Mouse (Mus musculus): ENCODE results near the gene Traf3. TPM values are rescaled to one million over a fixed set of nuclear protein-coding genes. Genes with fewer than 3 reads are reported as not detected.

Gene Traf3
- polyA plus RNA-seq, 1 experiment: not detected

- no peak for TF ChIP-seq GATA1 (IDR thresholded peaks at IDR 0.05; ENCODE audit: low read length)
Measured at GRCm38 (mm10) chr12:111149495-111150235, 16.5 kb upstream of the Traf3 start.

- TF ChIP-seq GATA1 (IDR thresholded peaks at IDR 0.05; ENCODE audit: low read length): no peak
Measured at GRCm38 (mm10) chr12:111150236-111150596, 16.0 kb upstream of the Traf3 start.

GRCm38 (mm10) chr12:111151422-111152156 lies 14.6 kb upstream of the Traf3 start:
- TF ChIP-seq GATA1 (IDR thresholded peaks at IDR 0.05; ENCODE audit: low read length): no peak

- no peak for TF ChIP-seq GATA1 (IDR thresholded peaks at IDR 0.05; ENCODE audit: low read length)
Measured at GRCm38 (mm10) chr12:111152579-111152978, 13.6 kb upstream of the Traf3 start.

GRCm38 (mm10) chr12:111152981-111153710 lies 13.0 kb upstream of the Traf3 start:
- TF ChIP-seq GATA1 (IDR thresholded peaks at IDR 0.05; ENCODE audit: low read length): no peak

GRCm38 (mm10) chr12:111153946-111154345 lies 12.2 kb upstream of the Traf3 start:
- TF ChIP-seq GATA1 (IDR thresholded peaks at IDR 0.05; ENCODE audit: low read length): no peak

- no peak for TF ChIP-seq GATA1 (IDR thresholded peaks at IDR 0.05; ENCODE audit: low read length)
Measured at GRCm38 (mm10) chr12:111154641-111155040, 11.5 kb upstream of the Traf3 start.

- TF ChIP-seq GATA1 (IDR thresholded peaks at IDR 0.05; ENCODE audit: low read length): no peak
Measured at GRCm38 (mm10) chr12:111155756-111156155, 10.4 kb upstream of the Traf3 start.

- no peak for TF ChIP-seq GATA1 (IDR thresholded peaks at IDR 0.05; ENCODE audit: low read length)
Measured at GRCm38 (mm10) chr12:111159659-111160428, 6.3 kb upstream of the Traf3 start.

GRCm38 (mm10) chr12:111160871-111161270 lies 5.3 kb upstream of the Traf3 start:
- TF ChIP-seq GATA1 (IDR thresholded peaks at IDR 0.05; ENCODE audit: low read length): no peak

- TF ChIP-seq GATA1 (IDR thresholded peaks at IDR 0.05; ENCODE audit: low read length): no peak
Measured at GRCm38 (mm10) chr12:111161943-111162311, 4.2 kb upstream of the Traf3 start.

- TF ChIP-seq GATA1 (IDR thresholded peaks at IDR 0.05; ENCODE audit: low read length): no peak
Measured at GRCm38 (mm10) chr12:111162312-111163061, 3.7 kb upstream of the Traf3 start.

GRCm38 (mm10) chr12:111164310-111164751 lies 1.8 kb upstream of the Traf3 start:
- no peak for TF ChIP-seq GATA1 (IDR thresholded peaks at IDR 0.05; ENCODE audit: low read length)

GRCm38 (mm10) chr12:111165146-111165812 lies 891 bp upstream of the Traf3 start:
- no peak for TF ChIP-seq GATA1 (IDR thresholded peaks at IDR 0.05; ENCODE audit: low read length)

All from G1E-ER4 (cell line).